Mouse (Mus musculus) thymus, postnatal 4 days (tissue): Measurements from ENCODE around the gene P2rx7.
A peak's percentile ranks its signal among the peaks of the same experiment; 100 is the strongest.

Source experiments
- DNase-seq: peaks from one replicate; pipeline ENCODE4 v3.0.0; 2021

P2rx7 gene

GRCm38 (mm10) chr5:122733881-122734280 is 90.2 kb downstream of the P2rx7 start:
- DNase-seq: peak; percentile 68

GRCm38 (mm10) chr5:122735853-122736252 is 92.1 kb downstream of the P2rx7 start:
- DNase-seq: no peak

- no peak for DNase-seq
Measured at GRCm38 (mm10) chr5:122736761-122737160, 93.0 kb downstream of the P2rx7 start.
